Mouse (Mus musculus): ENCODE measurements around the gene Zfp820. TPM values are rescaled to one million over a fixed set of nuclear protein-coding genes. Genes with fewer than 3 reads are reported as not detected.

Zfp820 gene
- polyA plus RNA-seq (2012; rRNA removed; ENCODE audit: low replicate concordance): 0.14 TPM in 1 of 2 replicates, not detected in the other

DNA sequence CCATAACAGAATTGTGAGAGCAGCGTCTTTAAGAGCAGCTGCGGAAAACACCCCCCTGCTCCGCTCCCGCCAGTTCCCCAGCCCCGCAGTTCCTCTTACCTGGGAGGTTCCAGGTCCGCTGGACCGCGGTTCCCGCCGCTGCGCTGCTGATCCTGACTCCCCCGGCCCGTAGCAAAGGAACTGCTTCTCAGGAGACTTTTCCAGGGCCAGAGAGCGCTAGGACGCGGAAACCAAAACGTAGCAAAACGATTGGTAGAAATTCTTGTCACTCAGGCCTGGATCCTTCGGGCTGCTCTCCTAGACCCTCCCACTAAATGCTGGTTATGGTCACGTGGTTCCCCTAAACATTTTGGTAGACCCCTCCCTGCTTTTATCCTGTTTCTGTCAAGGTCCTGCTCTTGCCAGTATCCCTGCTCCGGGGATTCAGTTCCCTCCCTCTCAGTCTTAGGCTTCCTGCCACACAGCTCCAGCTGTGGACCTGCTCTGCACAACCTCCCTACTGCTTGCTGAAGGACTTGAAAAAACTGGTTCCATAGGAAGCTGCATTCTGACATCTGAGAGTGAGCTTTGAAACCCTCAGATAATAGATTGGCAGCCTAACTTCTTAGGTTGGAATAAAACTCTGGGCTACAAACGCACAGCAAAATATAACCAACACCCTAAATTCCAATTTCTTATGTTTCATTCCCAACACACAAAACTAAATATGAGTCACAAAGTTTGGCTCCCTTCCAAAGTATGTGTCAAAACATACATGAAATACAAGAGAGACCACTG is at the start of gene Zfp820:
Zfp820 (minus strand) TSS at position 228 of the 777 bp plus-strand sequence.

Other genes starting within 250 kb of the Zfp820 start
- gene Zfp983, start 195.1 kb downstream of the Zfp820 start, polyA plus RNA-seq (2012; rRNA removed; ENCODE audit: low replicate concordance): 0.06 and 0.11 TPM in 2 replicates
- gene Gm10226, start 153.9 kb downstream of the Zfp820 start, polyA plus RNA-seq (2012; rRNA removed; ENCODE audit: low replicate concordance): not detected in 2 replicates
- 0.06 and 0.08 TPM in 2 replicates for gene Zfp760, start 138.0 kb downstream of the Zfp820 start, polyA plus RNA-seq (2012; rRNA removed; ENCODE audit: low replicate concordance)
- gene Zfp229, start 115.0 kb downstream of the Zfp820 start, polyA plus RNA-seq (2012; rRNA removed; ENCODE audit: low replicate concordance): 0.25 and 0.63 TPM in 2 replicates
- 0.53 TPM in 1 of 2 replicates, not detected in the other for gene Zfp995, start 64.2 kb upstream of the Zfp820 start, polyA plus RNA-seq (2012; rRNA removed; ENCODE audit: low replicate concordance)
- gene Zfp942, start 116.7 kb upstream of the Zfp820 start, polyA plus RNA-seq (2012; rRNA removed; ENCODE audit: low replicate concordance): 1.1 and 1.4 TPM in 2 replicates
- gene Zfp943, start 116.8 kb upstream of the Zfp820 start, polyA plus RNA-seq (2012; rRNA removed; ENCODE audit: low replicate concordance): 1.3 TPM in 2 replicates